Mouse (Mus musculus): ENCODE measurements around the gene Chn2. TPM values are rescaled to one million over a fixed set of nuclear protein-coding genes. Genes with fewer than 3 reads are reported as not detected.
A peak's percentile ranks its signal among the peaks of the same experiment; 100 is the strongest.
"Not testable (repeated sequence)": the region's sequence is repeated elsewhere in the genome, so short reads cannot be mapped to it uniquely, and the experiment has no call there.

Chn2 gene
- total RNA-seq, 2 experiments from 2014 or later: 10.7 to 11.1 TPM

DNA sequence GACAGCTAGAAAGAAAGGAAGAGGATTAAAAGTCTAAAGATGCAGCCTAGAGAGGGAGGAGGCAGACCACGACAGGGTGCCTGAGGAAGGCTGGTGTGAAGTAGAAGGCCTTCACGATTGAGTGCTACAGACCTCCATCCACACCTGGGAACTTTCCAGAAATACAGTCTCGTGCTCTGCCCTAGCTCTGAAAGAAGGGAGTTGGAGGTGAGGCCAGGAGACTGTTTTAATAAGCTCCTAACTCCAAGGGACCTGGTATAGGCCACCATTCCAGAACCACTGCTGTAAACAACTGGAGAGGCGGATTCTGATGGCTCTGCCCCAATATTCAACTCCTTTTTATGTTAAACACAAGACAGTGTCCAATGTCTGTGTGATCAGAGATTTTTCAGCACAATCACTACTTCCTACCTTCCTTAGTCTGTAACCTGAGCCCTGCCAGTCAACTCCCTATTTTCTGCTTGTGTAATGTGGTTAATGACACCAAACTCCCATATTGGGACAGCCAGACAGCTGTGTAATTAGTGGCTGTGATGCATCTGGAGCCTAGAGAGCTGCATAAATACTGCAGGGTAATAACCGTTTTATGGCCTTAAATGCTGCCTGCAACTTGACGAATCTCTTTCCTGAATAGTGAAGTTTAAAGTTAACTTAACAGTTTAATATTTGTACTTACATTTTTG, 109.6 kb downstream of the Chn2 start:
- DNase-seq (ENCODE audit: low spot score in 2 of 2): no peak

- no peak for DNase-seq (ENCODE audit: low spot score in 2 of 2)
Observed at GRCm38 (mm10) chr6:54150821-54151220, 111.5 kb downstream of the Chn2 start.

- no peak for DNase-seq (ENCODE audit: low spot score in 2 of 2)
Observed at GRCm38 (mm10) chr6:54151443-54152241, 112.3 kb downstream of the Chn2 start.

DNA sequence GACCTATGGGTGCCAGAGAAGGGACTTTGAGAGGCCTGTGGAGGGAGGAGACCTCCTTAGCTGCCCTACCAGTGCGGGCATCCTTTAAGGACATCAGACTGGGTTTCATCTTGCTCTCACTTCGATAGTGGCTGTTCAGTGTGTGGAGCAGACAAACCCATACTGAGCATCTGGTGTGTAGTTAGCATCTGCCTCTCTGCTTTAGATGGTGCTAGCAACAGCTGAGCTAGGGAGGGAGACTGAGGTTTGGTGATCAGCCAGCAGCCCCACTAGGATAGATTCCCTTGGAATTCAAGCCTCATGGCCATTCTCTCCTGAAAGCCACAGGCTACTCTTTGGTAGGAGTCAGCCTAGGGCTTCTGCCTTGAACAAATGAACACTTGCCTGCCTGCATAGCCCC, 117.7 kb downstream of the Chn2 start:
- no peak for DNase-seq (ENCODE audit: low spot score in 2 of 2)

- no peak for DNase-seq (ENCODE audit: low spot score in 2 of 2)
Observed at GRCm38 (mm10) chr6:54158317-54158716, 119.0 kb downstream of the Chn2 start.

GRCm38 (mm10) chr6:54160677-54161076, 121.3 kb downstream of the Chn2 start:
- DNase-seq (ENCODE audit: low spot score in 2 of 2): no peak

GRCm38 (mm10) chr6:54161246-54161645, 121.9 kb downstream of the Chn2 start:
- no peak for DNase-seq (ENCODE audit: low spot score in 2 of 2)

GRCm38 (mm10) chr6:54162321-54162720, 123.0 kb downstream of the Chn2 start:
- no peak for DNase-seq (ENCODE audit: low spot score in 2 of 2)

- DNase-seq (ENCODE audit: low spot score in 2 of 2): no peak
Observed at GRCm38 (mm10) chr6:54162786-54163185, 123.4 kb downstream of the Chn2 start.

DNA sequence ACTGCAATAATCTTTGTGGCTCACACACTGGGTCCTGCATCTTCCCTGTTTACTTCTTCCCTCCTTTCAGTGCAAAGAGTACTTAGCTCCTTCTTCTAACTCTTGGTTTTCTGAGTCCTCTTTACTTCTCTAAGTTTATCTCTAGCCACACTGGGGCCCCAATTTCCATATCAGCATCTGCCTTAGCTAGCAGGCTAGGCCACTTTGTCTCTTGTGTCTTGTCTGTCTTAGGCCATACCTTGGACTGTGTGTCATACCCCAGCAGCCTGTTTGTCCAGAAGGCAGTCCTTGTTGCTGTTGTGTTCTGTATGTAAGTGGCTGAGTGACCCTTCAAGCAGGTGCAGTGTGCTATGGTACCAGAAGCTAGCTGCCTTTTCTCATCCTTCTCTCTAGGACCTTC, 124.3 kb downstream of the Chn2 start:
- DNase-seq (ENCODE audit: low spot score in 2 of 2): no peak

GRCm38 (mm10) chr6:54164777-54165176, 125.4 kb downstream of the Chn2 start:
- peak; percentile 5 to 30 for DNase-seq (ENCODE audit: low spot score in 2 of 2)

- no peak for DNase-seq (ENCODE audit: low spot score in 2 of 2)
Observed at GRCm38 (mm10) chr6:54165246-54165645, 125.9 kb downstream of the Chn2 start.

GRCm38 (mm10) chr6:54165863-54166262, 126.5 kb downstream of the Chn2 start:
- DNase-seq (ENCODE audit: low spot score in 2 of 2): no peak

DNA sequence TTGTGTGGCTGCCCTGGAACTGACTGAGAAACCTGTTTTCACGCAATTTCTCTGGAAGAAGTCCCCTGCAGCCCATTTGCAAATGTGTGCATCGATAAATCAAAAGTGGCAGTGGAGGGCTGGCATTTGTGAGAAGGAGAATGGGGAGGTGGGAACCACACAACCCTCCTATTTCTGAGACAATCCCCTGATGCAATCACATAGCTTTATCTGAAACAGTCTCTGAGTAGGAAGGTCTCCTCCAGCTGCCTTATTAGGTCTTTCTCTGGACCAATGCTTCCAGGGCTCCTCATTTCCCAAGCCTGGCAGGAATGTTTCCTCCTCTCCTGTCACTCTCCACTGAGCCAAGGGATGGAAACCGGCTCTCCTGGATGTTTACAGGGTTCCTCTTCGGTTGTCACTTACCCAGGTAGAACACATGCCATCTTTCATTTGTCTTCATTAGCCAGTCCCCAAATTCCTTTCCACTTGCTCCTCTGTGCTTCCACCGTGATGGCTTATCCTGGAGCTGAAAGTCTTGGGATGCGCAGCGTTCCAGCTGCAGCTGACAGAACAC, 127.7 kb downstream of the Chn2 start:
- DNase-seq (ENCODE audit: low spot score in 2 of 2): no peak

GRCm38 (mm10) chr6:54170286-54170894, 131.0 kb downstream of the Chn2 start:
- DNase-seq (ENCODE audit: low spot score in 2 of 2): no peak

DNA sequence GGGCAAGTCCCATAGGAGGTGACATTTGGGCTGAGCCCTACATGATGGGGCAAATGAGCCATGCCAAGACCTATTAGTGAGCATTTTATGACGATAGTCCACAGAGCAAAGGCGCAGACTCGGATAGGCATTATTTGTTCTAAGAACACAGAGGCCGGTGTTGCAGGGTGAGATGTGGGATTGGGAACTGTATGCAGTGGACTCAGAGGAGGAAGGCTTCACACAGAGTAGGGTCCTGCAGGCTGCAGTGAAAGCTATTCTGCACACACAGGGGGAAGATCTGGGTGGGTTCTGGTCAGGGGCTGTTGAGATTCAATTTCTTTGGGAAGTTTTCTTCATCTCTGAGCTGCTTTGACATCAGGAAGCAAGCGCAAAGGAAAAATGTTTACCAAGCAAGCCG, 132.0 kb downstream of the Chn2 start:
- no peak for DNase-seq (ENCODE audit: low spot score in 2 of 2)

DNA sequence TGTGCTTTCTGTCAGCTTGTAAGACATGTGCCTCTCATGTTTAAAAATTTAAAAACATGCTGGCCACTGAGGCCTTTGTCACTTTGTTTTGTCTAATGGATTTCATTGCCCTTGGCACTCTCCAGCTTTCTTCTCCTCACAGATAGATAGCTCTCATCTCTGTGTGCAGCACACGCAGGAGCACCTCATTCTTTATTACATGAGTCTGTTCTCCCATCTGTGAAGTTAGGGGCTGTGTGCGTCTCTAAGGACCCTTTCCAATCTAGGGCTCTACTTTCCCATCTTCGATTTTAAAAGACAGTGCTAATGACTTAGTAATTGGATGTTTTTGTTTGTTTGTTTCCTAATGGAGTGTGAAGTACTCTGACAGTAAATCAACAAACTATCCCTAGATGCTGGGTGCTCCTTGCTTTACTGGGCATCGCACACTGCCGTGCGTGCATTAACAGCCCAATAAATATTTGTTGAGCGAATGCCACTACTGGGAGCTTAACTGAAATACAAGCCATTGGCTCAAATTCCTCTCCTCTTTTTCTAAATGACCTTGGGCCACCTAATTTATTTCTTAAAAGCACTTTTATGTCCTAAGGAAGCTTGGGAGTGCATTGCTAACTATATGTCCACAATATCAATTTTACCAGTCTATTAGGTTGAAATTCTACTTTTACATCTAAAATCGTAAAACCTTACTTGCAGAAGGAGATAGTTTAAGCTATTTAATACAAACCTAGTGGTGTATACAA, 136.3 kb downstream of the Chn2 start:
- no peak for DNase-seq (ENCODE audit: low spot score in 2 of 2)

GRCm38 (mm10) chr6:54177081-54177480, 137.7 kb downstream of the Chn2 start:
- not testable (repeated sequence) for DNase-seq (ENCODE audit: low spot score in 2 of 2)

DNA sequence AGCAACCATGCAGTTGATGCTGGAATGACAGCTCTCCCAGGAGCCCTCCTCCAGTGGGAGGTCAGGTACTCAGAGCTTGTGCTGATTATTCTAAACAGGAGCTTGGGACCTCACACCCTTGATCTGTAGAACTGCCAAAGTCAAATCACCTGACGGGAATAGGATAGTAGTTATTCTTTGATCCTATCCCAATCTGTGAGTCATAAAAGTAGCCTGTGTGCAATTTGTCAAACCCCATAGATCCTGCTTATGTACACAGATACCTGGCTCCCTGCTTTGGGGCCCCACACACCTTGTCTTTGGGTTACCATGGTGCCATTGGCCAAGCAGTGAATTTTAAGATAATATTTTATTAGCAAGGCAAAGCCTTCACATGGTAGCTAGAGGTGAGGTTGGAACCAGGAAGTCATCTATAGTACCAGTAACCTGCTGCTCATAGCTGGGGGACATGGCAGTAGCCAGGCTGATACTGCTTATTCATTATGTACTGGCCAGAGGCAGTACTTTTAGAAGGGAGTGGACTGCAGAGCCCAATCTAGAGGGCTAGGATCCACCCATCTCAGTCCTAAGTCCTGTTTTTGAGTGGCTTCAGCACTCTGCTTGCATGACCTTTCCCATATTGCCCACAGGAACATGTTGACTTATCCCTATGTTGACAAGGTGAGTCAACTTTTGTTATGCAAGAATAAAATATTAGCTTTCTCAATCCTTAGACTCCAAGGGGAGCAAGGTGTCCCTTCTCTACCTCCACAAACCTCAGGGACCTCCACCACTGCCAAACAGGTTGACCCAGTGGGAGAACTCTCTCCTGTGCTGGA, 139.9 kb downstream of the Chn2 start:
- no peak for DNase-seq (ENCODE audit: low spot score in 2 of 2)

GRCm38 (mm10) chr6:54179874-54180212, 140.5 kb downstream of the Chn2 start:
- no peak for DNase-seq (ENCODE audit: low spot score in 2 of 2)
